Mouse (Mus musculus): Measurements from ENCODE around the gene Cd164. TPM values are rescaled to one million over a fixed set of nuclear protein-coding genes. Genes with fewer than 3 reads are reported as not detected.
A peak's percentile ranks its signal among the peaks of the same experiment; 100 is the strongest.

Gene Cd164
- polyA plus RNA-seq, 1 experiment from 2014 or later: 225 TPM

DNA sequence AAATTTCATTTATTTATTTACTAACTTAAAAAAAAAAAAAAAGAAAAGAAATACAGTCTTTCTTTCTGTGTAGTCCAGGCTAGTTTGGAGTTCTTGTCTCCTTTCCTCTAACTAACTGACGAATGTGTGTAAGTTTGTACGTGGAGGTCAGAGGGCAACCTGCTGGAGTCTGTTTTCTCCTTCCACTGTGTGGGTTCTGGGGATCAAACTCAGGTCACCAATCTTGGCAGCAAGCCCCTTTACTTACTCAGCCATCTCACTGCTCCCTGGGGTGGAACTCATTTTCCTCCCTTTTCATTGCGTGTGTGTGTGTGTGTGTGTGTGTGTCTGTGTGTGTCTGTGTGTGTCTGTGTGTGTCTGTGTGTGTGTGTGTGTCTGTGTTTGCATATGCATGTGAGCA lies 49.1 kb downstream of the Cd164 start:
- Histone ChIP-seq H3K9me3 (ENCODE audit: control insufficient read depth, low read length) (no peaks in the 10 kb centered on the region), H3K4me3 (ENCODE audit: control insufficient read depth in 1 of 2, insufficient read depth in 1 of 2, low read depth in 1 of 2, low read length in 2 of 2) (no peak overlapping the region), H3K36me3 (ENCODE audit: control insufficient read depth, insufficient read depth, low read length) (no peaks in the 10 kb centered on the region), H3K27ac (replicated peaks in 1 of 2; ENCODE audit: control insufficient read depth in 1 of 2, insufficient read depth in 1 of 2, low read depth in 2 of 2, low read length in 2 of 2) (no peak overlapping the region), H3K9ac (ENCODE audit: low read length) (no peak overlapping the region), H3K4me2 (ENCODE audit: low read length) (no peak overlapping the region), H3K27me3 (ENCODE audit: control insufficient read depth, insufficient read depth, low read length) (no peaks in the 10 kb centered on the region), H3K4me1 (ENCODE audit: control insufficient read depth in 2 of 2, insufficient read depth in 2 of 2, low read length in 2 of 2) (peaks cover 22 to 26% of the 10 kb centered on the region in 2 experiments)
- no peak for ATAC-seq (ENCODE audit: insufficient number of reproducible peaks, insufficient read depth, low FRiP score, low read depth)
- WGBS: 53% methylated on average over 3 of the region's 3 CpGs

- Histone ChIP-seq H3K4me2 (ENCODE audit: low read length) (no peak overlapping the region), H3K4me3 (ENCODE audit: control insufficient read depth in 1 of 2, insufficient read depth in 1 of 2, low read depth in 1 of 2, low read length in 2 of 2) (no peak overlapping the region), H3K27ac (replicated peaks in 1 of 2; ENCODE audit: control insufficient read depth in 1 of 2, insufficient read depth in 1 of 2, low read depth in 2 of 2, low read length in 2 of 2) (no peak overlapping the region), H3K9ac (ENCODE audit: low read length) (no peak overlapping the region), H3K9me3 (ENCODE audit: control insufficient read depth, low read length) (no peaks in the 10 kb centered on the region), H3K36me3 (ENCODE audit: control insufficient read depth, insufficient read depth, low read length) (no peaks in the 10 kb centered on the region), H3K4me1 (ENCODE audit: control insufficient read depth in 2 of 2, insufficient read depth in 2 of 2, low read length in 2 of 2) (peaks cover 13 to 26% of the 10 kb centered on the region in 2 experiments), H3K27me3 (ENCODE audit: control insufficient read depth, insufficient read depth, low read length) (no peaks in the 10 kb centered on the region)
- no peak for ATAC-seq (ENCODE audit: insufficient number of reproducible peaks, insufficient read depth, low FRiP score, low read depth)
- WGBS: 92% methylated on average over 4 of the region's 4 CpGs
Measured at GRCm38 (mm10) chr10:41571065-41571464, 51.9 kb downstream of the Cd164 start.

GRCm38 (mm10) chr10:41572274-41572673 lies 53.1 kb downstream of the Cd164 start:
- Histone ChIP-seq H3K27ac (replicated peaks in 1 of 2; ENCODE audit: control insufficient read depth in 1 of 2, insufficient read depth in 1 of 2, low read depth in 2 of 2, low read length in 2 of 2) (no peak overlapping the region), H3K9ac (ENCODE audit: low read length) (no peak overlapping the region), H3K4me2 (ENCODE audit: low read length) (no peak overlapping the region), H3K9me3 (ENCODE audit: control insufficient read depth, low read length) (no peaks in the 10 kb centered on the region), H3K27me3 (ENCODE audit: control insufficient read depth, insufficient read depth, low read length) (no peaks in the 10 kb centered on the region), H3K4me1 (ENCODE audit: control insufficient read depth in 2 of 2, insufficient read depth in 2 of 2, low read length in 2 of 2) (peaks cover 13 to 26% of the 10 kb centered on the region in 2 experiments), H3K36me3 (ENCODE audit: control insufficient read depth, insufficient read depth, low read length) (no peaks in the 10 kb centered on the region), H3K4me3 (ENCODE audit: control insufficient read depth in 1 of 2, insufficient read depth in 1 of 2, low read depth in 1 of 2, low read length in 2 of 2) (no peak overlapping the region)
- WGBS: 63% methylated on average over 4 of the region's 4 CpGs
- no peak for ATAC-seq (ENCODE audit: insufficient number of reproducible peaks, insufficient read depth, low FRiP score, low read depth)

GRCm38 (mm10) chr10:41573190-41573589 lies 54.0 kb downstream of the Cd164 start:
- Histone ChIP-seq H3K27ac (replicated peaks in 1 of 2; ENCODE audit: control insufficient read depth in 1 of 2, insufficient read depth in 1 of 2, low read depth in 2 of 2, low read length in 2 of 2) (no peak overlapping the region; a peak in 1 of 4 replicates), H3K36me3 (ENCODE audit: control insufficient read depth, insufficient read depth, low read length) (no peaks in the 10 kb centered on the region)
- no peak for ATAC-seq (ENCODE audit: insufficient number of reproducible peaks, insufficient read depth, low FRiP score, low read depth)

DNA sequence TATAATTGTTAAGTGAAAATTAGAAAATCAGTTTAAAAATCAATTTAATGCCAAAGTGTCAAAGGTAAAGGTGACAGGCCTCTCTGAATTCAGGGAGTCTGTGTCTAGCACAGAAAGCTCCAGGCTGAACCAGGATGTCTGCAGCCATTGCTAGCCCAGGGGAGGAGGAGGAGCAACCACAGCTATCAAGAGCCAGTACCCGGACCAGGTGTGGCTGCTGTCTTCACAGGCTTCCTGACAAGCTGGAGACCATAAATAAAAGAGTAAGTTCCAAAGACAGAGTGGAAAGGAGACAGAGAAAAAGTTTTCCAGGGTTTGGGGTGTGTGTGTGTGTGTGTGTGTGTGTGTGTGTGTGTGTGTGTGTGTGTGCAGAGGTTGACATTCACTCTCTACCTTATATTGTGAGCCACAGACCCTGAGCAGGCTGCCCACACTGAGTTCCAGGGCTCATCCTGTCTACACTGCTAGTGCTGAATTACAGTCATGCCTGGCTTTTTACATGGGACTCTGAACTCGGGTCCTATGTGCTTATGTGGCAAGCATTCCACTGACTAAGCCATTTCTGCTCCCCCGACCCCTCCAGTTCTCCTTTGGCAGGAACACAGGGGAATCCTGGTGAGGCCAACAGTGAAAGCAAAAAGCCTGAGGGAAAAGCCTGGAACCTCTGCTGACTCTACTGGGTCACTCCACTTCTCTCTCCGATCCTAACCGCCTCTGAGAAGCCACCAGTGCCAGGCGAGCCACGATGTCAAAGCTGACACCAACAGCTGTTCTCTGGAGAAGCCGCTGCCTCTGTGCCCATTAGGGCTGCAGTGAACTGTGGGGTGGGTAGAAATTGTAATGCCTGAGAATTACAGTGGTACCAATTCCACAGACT lies 56.5 kb downstream of the Cd164 start:
- 73% methylated on average over 8 of the region's 8 CpGs for WGBS

More at GRCm38 (mm10) chr10:41573190-41573589, 54.0 kb downstream of the Cd164 start:
- H3K9me3 ChIP-seq (ENCODE audit: control insufficient read depth, low read length): no peaks in the 10 kb centered on the region
- H3K4me1 ChIP-seq (ENCODE audit: control insufficient read depth in 2 of 2, insufficient read depth in 2 of 2, low read length in 2 of 2): peaks cover 13 to 26% of the 10 kb centered on the region in 2 experiments
- peak overlapping the region; percentile 46 for H3K4me2 ChIP-seq (ENCODE audit: low read length)
- no peak overlapping the region for H3K4me3 ChIP-seq (ENCODE audit: control insufficient read depth in 1 of 2, insufficient read depth in 1 of 2, low read depth in 1 of 2, low read length in 2 of 2)
- H3K27me3 ChIP-seq (ENCODE audit: control insufficient read depth, insufficient read depth, low read length): no peaks in the 10 kb centered on the region
- WGBS: 9% methylated on average over 6 of the region's 6 CpGs
- H3K9ac ChIP-seq (ENCODE audit: low read length): peak overlapping the region; percentile 44

DNA sequence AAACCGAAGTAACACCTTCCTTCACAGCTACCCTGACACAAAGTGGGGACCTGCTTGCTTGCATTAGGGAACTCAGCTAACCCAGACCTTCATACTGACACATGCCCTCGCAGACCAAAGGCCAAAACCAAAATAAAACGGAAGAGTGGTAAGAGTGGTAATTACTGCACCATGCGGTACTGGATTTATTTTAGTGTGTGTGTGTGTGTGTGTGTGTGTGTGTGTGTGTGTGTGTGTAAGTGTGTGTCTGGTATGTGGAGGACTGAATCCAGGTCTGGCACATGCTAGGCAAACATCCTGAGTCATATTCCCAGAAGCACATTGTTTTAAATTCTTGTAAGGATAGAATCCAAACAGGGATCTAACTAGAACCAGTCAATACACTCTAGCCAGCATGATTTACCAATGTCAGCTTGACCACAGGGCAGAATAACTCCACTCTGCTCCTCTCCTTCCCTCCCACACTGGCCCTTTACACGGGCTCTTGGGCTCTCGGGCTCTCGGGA lies 57.2 kb downstream of the Cd164 start:
- H3K36me3 ChIP-seq (ENCODE audit: control insufficient read depth, insufficient read depth, low read length): no peaks in the 10 kb centered on the region
- H3K27ac ChIP-seq (replicated peaks in 1 of 2; ENCODE audit: control insufficient read depth in 1 of 2, insufficient read depth in 1 of 2, low read depth in 2 of 2, low read length in 2 of 2): no peak overlapping the region
- no peak for ATAC-seq (ENCODE audit: insufficient number of reproducible peaks, insufficient read depth, low FRiP score, low read depth)
- no peaks in the 10 kb centered on the region for H3K27me3 ChIP-seq (ENCODE audit: control insufficient read depth, insufficient read depth, low read length)
- H3K4me2 ChIP-seq (ENCODE audit: low read length): no peak overlapping the region
- H3K9me3 ChIP-seq (ENCODE audit: control insufficient read depth, low read length): no peaks in the 10 kb centered on the region
- no peak overlapping the region for H3K4me3 ChIP-seq (ENCODE audit: control insufficient read depth in 1 of 2, insufficient read depth in 1 of 2, low read depth in 1 of 2, low read length in 2 of 2)
- 87% methylated on average over 7 of the region's 7 CpGs for WGBS
- H3K4me1 ChIP-seq (ENCODE audit: control insufficient read depth in 2 of 2, insufficient read depth in 2 of 2, low read length in 2 of 2): peaks cover 22 to 35% of the 10 kb centered on the region in 2 experiments
- no peak overlapping the region for H3K9ac ChIP-seq (ENCODE audit: low read length)

More for the DNA sequence above, 56.5 kb downstream of the Cd164 start:
- Histone ChIP-seq H3K27ac (replicated peaks in 1 of 2; ENCODE audit: control insufficient read depth in 1 of 2, insufficient read depth in 1 of 2, low read depth in 2 of 2, low read length in 2 of 2) (no peak overlapping the region), H3K4me1 (ENCODE audit: control insufficient read depth in 2 of 2, insufficient read depth in 2 of 2, low read length in 2 of 2) (peaks cover 16 to 29% of the 10 kb centered on the region in 2 experiments), H3K9me3 (ENCODE audit: control insufficient read depth, low read length) (no peaks in the 10 kb centered on the region), H3K4me2 (ENCODE audit: low read length) (no peak overlapping the region), H3K27me3 (ENCODE audit: control insufficient read depth, insufficient read depth, low read length) (no peaks in the 10 kb centered on the region), H3K4me3 (ENCODE audit: control insufficient read depth in 1 of 2, insufficient read depth in 1 of 2, low read depth in 1 of 2, low read length in 2 of 2) (no peak overlapping the region), H3K36me3 (ENCODE audit: control insufficient read depth, insufficient read depth, low read length) (no peaks in the 10 kb centered on the region), H3K9ac (ENCODE audit: low read length) (no peak overlapping the region)
- ATAC-seq (ENCODE audit: insufficient number of reproducible peaks, insufficient read depth, low FRiP score, low read depth): no peak

DNA sequence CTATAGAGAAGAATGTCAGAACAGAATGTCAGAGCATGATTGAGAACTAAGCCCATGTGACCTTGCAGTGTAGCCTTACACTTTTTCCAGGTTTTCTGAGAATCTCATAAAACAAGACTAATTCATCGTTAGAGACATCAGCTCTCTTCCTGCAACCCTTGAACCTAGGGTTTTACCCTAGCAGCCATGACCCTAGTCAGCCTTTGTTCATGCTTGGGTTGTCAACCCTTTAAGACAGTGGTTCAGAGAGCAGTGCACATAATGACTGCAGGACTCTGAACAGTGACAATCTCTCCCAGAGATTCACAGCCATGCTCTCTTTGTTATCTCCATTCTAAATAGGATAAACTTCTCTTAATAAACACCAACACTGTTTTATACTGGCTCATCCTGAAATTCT lies 59.3 kb downstream of the Cd164 start:
- Histone ChIP-seq H3K9me3 (ENCODE audit: control insufficient read depth, low read length) (no peaks in the 10 kb centered on the region), H3K4me3 (ENCODE audit: control insufficient read depth in 1 of 2, insufficient read depth in 1 of 2, low read depth in 1 of 2, low read length in 2 of 2) (no peak overlapping the region), H3K27me3 (ENCODE audit: control insufficient read depth, insufficient read depth, low read length) (no peaks in the 10 kb centered on the region), H3K4me2 (ENCODE audit: low read length) (no peak overlapping the region), H3K4me1 (ENCODE audit: control insufficient read depth in 2 of 2, insufficient read depth in 2 of 2, low read length in 2 of 2) (peaks cover 12 to 21% of the 10 kb centered on the region in 2 experiments), H3K9ac (ENCODE audit: low read length) (no peak overlapping the region), H3K27ac (replicated peaks in 1 of 2; ENCODE audit: control insufficient read depth in 1 of 2, insufficient read depth in 1 of 2, low read depth in 2 of 2, low read length in 2 of 2) (no peak overlapping the region), H3K36me3 (ENCODE audit: control insufficient read depth, insufficient read depth, low read length) (no peaks in the 10 kb centered on the region)
- no peak for ATAC-seq (ENCODE audit: insufficient number of reproducible peaks, insufficient read depth, low FRiP score, low read depth)
- WGBS: 80% methylated on average over 1 of the region's 1 CpGs

All from heart, embryonic 14.5 days (tissue).